Mouse (Mus musculus) lung, postnatal 0 days (tissue): ENCODE measurements around the gene Rcor1. TPM values are rescaled to one million over a fixed set of nuclear protein-coding genes. Genes with fewer than 3 reads are reported as not detected.

Source experiments
- ATAC-seq: fragments of 200-750 bp; cut with Nextera tagmentation; 2 replicates; pipeline ENCODE4 v1.8.0; 2017; ENCODE audit warnings: moderate library complexity
- DNase-seq: peaks from one replicate; pipeline ENCODE4 v3.0.0-alpha.2; 2016; ENCODE audit warnings: low spot score
- H3K27ac ChIP-seq: fragments of 300-500 bp; sonication (generic); 2 replicates; pipeline ENCODE4 v1.5.1; 2014; ENCODE audit warnings: antibody characterized with exemption, mild to moderate bottlenecking, low read length, mixed read lengths
- H3K27me3 ChIP-seq: fragments of 300-500 bp; sonication (generic); replicated peaks from 2 replicates; pipeline ENCODE4 v1.6.1; 2014; ENCODE audit warnings: low read length, mixed read lengths; ENCODE audit not compliant: insufficient read depth
- H3K36me3 ChIP-seq: fragments of 300-500 bp; sonication (generic); 2 replicates; pipeline ENCODE4 v1.6.1; 2014; ENCODE audit warnings: low read length, mixed read lengths; ENCODE audit not compliant: insufficient read depth
- H3K4me1 ChIP-seq: fragments of 300-500 bp; sonication (generic); 2 replicates; pipeline ENCODE4 v1.6.1; 2014; ENCODE audit warnings: antibody characterized with exemption, low read depth, low read length, mixed read lengths; ENCODE audit not compliant: insufficient read depth
- H3K4me2 ChIP-seq: fragments of 300-500 bp; sonication (generic); replicated peaks from 2 replicates; pipeline ENCODE4 v1.6.1; 2014; ENCODE audit warnings: low read depth, mild to moderate bottlenecking, low read length, moderate library complexity, mixed read lengths
- H3K4me3 ChIP-seq: fragments of 300-500 bp; sonication (generic); 2 replicates; pipeline ENCODE4 v1.5.1; 2014; ENCODE audit warnings: low read depth, low read length
- H3K9ac ChIP-seq: fragments of 300-500 bp; sonication (generic); replicated peaks from 2 replicates; pipeline ENCODE4 v1.6.1; 2014; ENCODE audit warnings: low read depth, mild to moderate bottlenecking
- H3K9me3 ChIP-seq: fragments of 300-500 bp; sonication (generic); 2 replicates; pipeline ENCODE4 v1.6.1; 2016; ENCODE audit warnings: low read length, mixed read lengths
- CTCF ChIP-seq: IDR thresholded peaks from 2 replicates; pipeline ENCODE4 v1.5.1; 2016; ENCODE audit warnings: antibody characterized with exemption, mild to moderate bottlenecking
- EP300 ChIP-seq: IDR thresholded peaks from 2 replicates; pipeline ENCODE4 v1.6.1; 2016; ENCODE audit warnings: antibody characterized with exemption, mild to moderate bottlenecking, control low read depth
- WGBS: fragments of 180-500 bp; shearing (Covaris S2); extraction: QIAGEN DNeasy Blood & Tissue Kit; methylation state at CpG from one replicate; pipeline ENCODE4 v1.1.7; 2014; 5-methylcytosine and 5-hydroxymethylcytosine counted together
- polyA plus RNA-seq: library from polyadenylated mRNA; unstranded; fragments of >200 nt; fragmentation: Nextera tagmentation; extraction: Ambion mirVana; gene quantifications from 2 replicates; pipeline ENCODE4 v1.2.1, GENCODE M21; 2015

Gene Rcor1
- polyA plus RNA-seq, 1 experiment from 2014 or later = 6.7 TPM

DNA sequence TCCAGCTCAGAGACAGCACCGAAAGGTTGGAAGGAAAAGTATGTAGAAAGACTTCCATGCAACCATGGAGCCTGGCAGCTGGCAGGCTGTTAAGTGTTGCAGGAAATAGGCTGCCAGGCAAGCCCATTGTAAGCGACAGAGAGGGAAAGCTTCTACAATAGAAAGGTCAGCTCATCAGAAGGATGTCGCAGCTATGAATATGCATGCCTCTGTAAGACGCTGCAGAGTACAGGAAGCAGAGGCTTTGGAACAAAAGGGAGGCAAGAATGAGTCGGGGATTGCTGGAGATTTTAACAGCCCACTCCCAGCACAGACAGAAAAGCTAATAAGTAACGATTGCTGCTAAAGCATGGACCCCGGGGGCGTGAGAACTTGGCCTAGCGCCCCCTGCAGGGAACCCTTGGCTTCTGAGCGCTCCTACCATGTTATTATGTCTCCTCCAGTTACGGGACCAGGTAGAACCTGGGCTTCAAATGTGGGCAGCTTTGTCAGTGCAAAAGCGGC lies 103.9 kb downstream of the Rcor1 start:
- Histone ChIP-seq H3K27ac (no peak overlapping the region), H3K27me3 (no peaks in the 10 kb centered on the region), H3K9me3 (no peaks in the 10 kb centered on the region), H3K9ac (no peak overlapping the region), H3K4me3 (no peak overlapping the region), H3K4me1 (peaks cover 6% of the 10 kb centered on the region; the same call in 1 of the 2 replicates), H3K36me3 (no peaks in the 10 kb centered on the region), H3K4me2 (peak overlapping the region; percentile 8; the same call in 1 of the 2 replicates)
- WGBS = 28% methylated on average over 12 of the region's 12 CpGs
- TF ChIP-seq EP300 = no peak
- peak; percentile 49 for TF ChIP-seq CTCF
- ATAC-seq (peak; percentile 21; the same call in 1 of the 2 replicates), DNase-seq (peak; percentile 31)

DNA sequence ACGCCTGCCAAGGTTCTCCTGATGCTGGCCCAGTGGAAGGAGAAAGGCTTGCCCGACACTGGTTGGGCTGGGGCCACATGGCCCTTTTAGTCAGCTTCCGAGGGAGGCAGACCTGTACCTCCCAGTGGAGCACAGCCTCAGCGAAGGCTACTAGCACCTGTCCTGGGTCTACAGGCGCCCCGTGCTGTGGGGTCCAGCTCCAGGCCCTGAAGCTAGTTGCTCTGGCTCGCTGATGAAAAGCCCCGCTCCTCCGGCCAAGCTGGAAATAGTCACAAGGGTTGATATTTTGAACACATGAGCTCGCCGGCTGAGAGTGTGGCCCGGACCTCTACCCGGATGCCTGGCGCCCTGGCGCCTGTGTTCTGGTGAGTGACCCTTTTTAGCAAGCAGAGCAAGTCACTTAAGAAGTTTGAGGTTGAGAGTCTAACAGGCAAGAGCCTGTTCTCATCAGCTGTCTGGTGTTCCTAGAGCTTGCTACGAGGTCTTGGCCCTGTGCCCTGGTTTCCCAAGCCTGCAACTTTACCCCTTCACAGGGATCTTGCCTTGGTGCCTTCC lies 104.4 kb downstream of the Rcor1 start:
- H3K27me3 ChIP-seq = no peaks in the 10 kb centered on the region
- peaks cover 6% of the 10 kb centered on the region; the same call in 1 of the 2 replicates for H3K4me1 ChIP-seq
- 56% methylated on average over 16 of the region's 16 CpGs for WGBS
- DNase-seq (peak; percentile 48), ATAC-seq (peak; percentile 26; the same call in 1 of the 2 replicates)
- no peak overlapping the region for H3K27ac ChIP-seq
- no peak overlapping the region for H3K9ac ChIP-seq
- H3K4me2 ChIP-seq = peak overlapping the region; percentile 8; the same call in 1 of the 2 replicates
- no peak overlapping the region for H3K4me3 ChIP-seq
- H3K9me3 ChIP-seq = no peaks in the 10 kb centered on the region
- TF ChIP-seq EP300 (no peak), CTCF (no peak)
- no peaks in the 10 kb centered on the region for H3K36me3 ChIP-seq

DNA sequence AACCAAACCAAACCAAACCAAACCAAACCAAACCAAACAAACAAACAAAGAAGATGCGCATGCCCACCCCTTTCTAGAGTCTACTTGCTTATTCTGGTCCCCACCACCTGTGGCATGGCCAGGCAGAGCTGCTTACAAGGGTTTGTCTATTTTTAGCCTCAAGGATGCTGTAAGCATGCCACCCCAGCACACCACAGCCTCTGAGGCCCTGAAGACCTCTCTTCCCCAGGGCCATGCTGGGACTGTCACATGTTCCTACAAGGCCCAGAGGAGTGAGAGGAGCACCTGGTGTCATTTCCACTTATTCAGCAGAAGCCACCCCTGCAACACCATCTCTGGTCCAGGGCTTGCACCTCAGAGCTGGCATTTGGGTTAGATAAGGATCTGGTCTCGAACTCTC lies 105.4 kb downstream of the Rcor1 start:
- 82% methylated on average over 2 of the region's 2 CpGs for WGBS

DNA sequence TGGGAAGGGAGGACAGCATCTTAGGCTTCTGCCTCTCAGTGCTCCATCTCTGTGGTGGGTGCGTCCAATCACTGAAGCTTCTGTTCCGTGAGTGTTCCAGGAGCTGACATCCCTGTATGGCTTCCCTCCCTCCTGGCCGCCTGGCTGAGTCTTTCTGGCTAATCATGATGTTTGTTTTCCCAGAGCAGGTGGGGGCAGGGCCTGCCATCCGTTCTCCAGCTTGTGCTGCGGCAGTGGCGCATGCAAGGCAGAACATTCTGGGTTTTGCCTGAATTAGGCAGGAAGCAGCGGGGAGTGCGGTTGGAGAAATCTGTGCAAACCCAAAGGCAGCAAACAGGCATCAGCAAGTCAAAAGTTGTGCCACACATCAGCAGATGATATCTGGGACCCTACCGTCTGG lies 106.1 kb downstream of the Rcor1 start:
- H3K4me1 ChIP-seq = peaks cover 6% of the 10 kb centered on the region
- no peaks in the 10 kb centered on the region for H3K27me3 ChIP-seq
- no peak overlapping the region for H3K4me3 ChIP-seq
- DNase-seq (no peak), ATAC-seq (no peak)
- 53% methylated on average over 9 of the region's 9 CpGs for WGBS
- TF ChIP-seq EP300 (no peak), CTCF (no peak)
- no peak overlapping the region for H3K9ac ChIP-seq
- no peak overlapping the region for H3K4me2 ChIP-seq
- no peaks in the 10 kb centered on the region for H3K9me3 ChIP-seq
- no peaks in the 10 kb centered on the region for H3K36me3 ChIP-seq
- no peak overlapping the region for H3K27ac ChIP-seq

More for the DNA sequence above, 105.4 kb downstream of the Rcor1 start:
- Histone ChIP-seq H3K27me3 (no peaks in the 10 kb centered on the region), H3K27ac (no peak overlapping the region), H3K9ac (no peak overlapping the region), H3K9me3 (no peaks in the 10 kb centered on the region), H3K4me2 (no peak overlapping the region), H3K36me3 (no peaks in the 10 kb centered on the region), H3K4me1 (peaks cover 6% of the 10 kb centered on the region), H3K4me3 (no peak overlapping the region)
- DNase-seq (no peak), ATAC-seq (no peak)
- no peak for TF ChIP-seq EP300
- TF ChIP-seq CTCF = no peak

DNA sequence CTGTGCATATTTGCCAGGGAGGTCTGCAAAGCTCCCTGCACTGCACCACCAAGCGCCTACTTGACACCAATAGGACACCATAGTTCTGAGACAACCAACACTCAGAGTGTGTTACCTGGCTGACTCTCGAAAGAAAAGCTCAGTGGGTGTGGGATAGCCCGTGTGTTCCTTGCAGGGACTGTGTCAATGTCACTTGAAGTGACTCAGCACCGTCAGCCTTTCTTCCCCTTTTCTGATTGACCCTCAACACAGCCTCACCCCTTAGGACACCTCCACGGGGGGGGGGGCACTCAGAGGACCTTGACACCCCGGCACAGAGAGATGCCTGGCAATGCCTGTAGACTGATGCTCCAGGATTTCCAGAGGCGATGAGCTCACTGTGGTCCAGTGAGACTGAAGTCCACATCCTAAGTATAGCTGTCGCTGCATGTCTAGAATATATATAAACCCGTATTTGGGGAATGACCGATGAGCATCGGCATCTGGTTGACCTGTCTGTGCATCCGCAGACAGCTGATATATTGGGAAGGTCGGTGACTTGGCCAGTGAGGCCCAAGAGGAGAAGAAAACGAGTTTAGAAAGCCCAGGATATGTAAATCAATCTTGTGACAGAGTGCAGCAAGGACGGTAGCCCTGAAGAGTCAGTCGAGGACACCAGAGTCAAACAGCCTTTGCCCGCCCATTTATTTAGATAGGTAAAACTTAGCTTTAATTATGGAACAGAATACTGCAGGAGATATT lies 110.5 kb downstream of the Rcor1 start:
- H3K4me3 ChIP-seq = no peak overlapping the region
- no peaks in the 10 kb centered on the region for H3K27me3 ChIP-seq
- no peaks in the 10 kb centered on the region for H3K9me3 ChIP-seq
- no peak overlapping the region for H3K9ac ChIP-seq
- peak; percentile 8 for DNase-seq
- no peak overlapping the region for H3K4me2 ChIP-seq
- H3K27ac ChIP-seq = no peak overlapping the region
- ATAC-seq = no peak; the same call in 1 of the 2 replicates
- WGBS = 51% methylated on average over 17 of the region's 17 CpGs
- no peaks in the 10 kb centered on the region; the same call in 1 of the 2 replicates for H3K4me1 ChIP-seq
- H3K36me3 ChIP-seq = no peaks in the 10 kb centered on the region
- TF ChIP-seq EP300 (no peak), CTCF (no peak)

DNA sequence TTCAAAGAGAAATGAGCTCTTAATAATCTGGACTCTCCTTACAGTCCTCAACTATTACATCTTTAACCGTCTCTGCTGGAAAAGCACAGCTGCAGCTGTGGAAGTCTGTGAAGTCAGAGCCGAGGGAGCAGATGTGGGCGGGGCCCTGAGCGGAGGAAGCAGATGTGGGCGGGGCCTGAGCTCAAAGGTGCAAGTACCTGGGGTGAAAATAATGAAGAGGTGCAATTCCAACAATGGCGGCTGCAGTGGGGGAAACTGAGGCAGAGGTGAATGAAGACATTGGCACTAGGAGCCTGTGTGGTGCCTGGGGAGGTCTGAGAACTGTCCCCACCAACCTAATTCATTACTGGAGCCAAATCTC lies 111.1 kb downstream of the Rcor1 start:
- DNase-seq = peak; percentile 53
- H3K4me3 ChIP-seq = no peak overlapping the region
- no peak overlapping the region for H3K4me2 ChIP-seq
- H3K27me3 ChIP-seq = no peaks in the 10 kb centered on the region
- no peaks in the 10 kb centered on the region for H3K36me3 ChIP-seq
- TF ChIP-seq EP300 (no peak), CTCF (no peak)
- H3K27ac ChIP-seq = no peak overlapping the region
- 3% methylated on average over 6 of the region's 6 CpGs for WGBS
- peak; percentile 59; the same call in 1 of the 2 replicates for ATAC-seq
- H3K9ac ChIP-seq = no peak overlapping the region
- no peaks in the 10 kb centered on the region for H3K9me3 ChIP-seq
- H3K4me1 ChIP-seq = no peaks in the 10 kb centered on the region; the same call in 1 of the 2 replicates
